Comparison of ENCODE assay signal across 7 mouse cellular contexts in genomic region chr11:3337961-3338360, GRCm38 (mm10). TPM values are rescaled to one million over a fixed set of nuclear protein-coding genes. Genes with fewer than 3 reads are reported as not detected.
A peak's percentile ranks its signal among the peaks of the same experiment; 100 is the strongest.
DNase-seq lines count a peak whose midpoint lies in the region; ATAC-seq and TF ChIP-seq lines count a peak whose summit lies in the region.

No protein-coding gene starts in this region.

- no peaks in the 10 kb centered on the region for H3K27me3 ChIP-seq in kidney, postnatal 0 days (ENCODE audit: insufficient read depth, low read length)
- no peaks in the 10 kb centered on the region for H3K27me3 ChIP-seq in kidney, embryonic 14.5 days (ENCODE audit: control insufficient read depth, insufficient read depth, low read length)
- no peaks in the 10 kb centered on the region for H3K27me3 ChIP-seq in forebrain, embryonic 11.5 days (ENCODE audit: control insufficient read depth, insufficient read depth, low read length)
- H3K27me3 ChIP-seq in neural tube, embryonic 14.5 days (ENCODE audit: control insufficient read depth, insufficient read depth, low read length) = no peaks in the 10 kb centered on the region

- H3K9ac ChIP-seq in kidney, postnatal 0 days (ENCODE audit: low read depth, low read length) = no peak overlapping the region
- no peak overlapping the region for H3K9ac ChIP-seq in kidney, embryonic 14.5 days (ENCODE audit: low read depth, low read length)
- peak overlapping the region; percentile 55; the same call in 1 of the 2 replicates for H3K9ac ChIP-seq in forebrain, embryonic 11.5 days (ENCODE audit: low read length)
- no peak overlapping the region for H3K9ac ChIP-seq in neural tube, embryonic 14.5 days (replicated peaks; ENCODE audit: low read depth, low read length)

- H3K9me3 ChIP-seq in kidney, postnatal 0 days (replicated peaks; ENCODE audit: low read length) = no peaks in the 10 kb centered on the region
- H3K9me3 ChIP-seq in kidney, embryonic 14.5 days (ENCODE audit: control insufficient read depth, low read length) = no peaks in the 10 kb centered on the region
- no peaks in the 10 kb centered on the region for H3K9me3 ChIP-seq in forebrain, embryonic 11.5 days (ENCODE audit: control insufficient read depth, low read length)
- no peaks in the 10 kb centered on the region for H3K9me3 ChIP-seq in neural tube, embryonic 14.5 days (ENCODE audit: control insufficient read depth, low read length)

- WGBS in kidney, postnatal 0 days = 66% methylated on average over 5 of the region's 5 CpGs
- 53% methylated on average over 5 of the region's 5 CpGs for WGBS in kidney, embryonic 14.5 days
- WGBS in forebrain, embryonic 11.5 days = 52% methylated on average over 5 of the region's 5 CpGs
- WGBS in neural tube, embryonic 14.5 days = 52% methylated on average over 5 of the region's 5 CpGs

- peak overlapping the region; percentile 52; the same call in 1 of the 2 replicates for H3K27ac ChIP-seq in kidney, postnatal 0 days
- no peak overlapping the region for H3K27ac ChIP-seq in kidney, embryonic 14.5 days (ENCODE audit: low read depth, low read length)
- 0 out of 2 replicates have a peak overlapping the region, but pooled peaks have one; percentile 62 for H3K27ac ChIP-seq in forebrain, embryonic 11.5 days (ENCODE audit: low read depth, low read length)
- peak overlapping the region; percentile 56 for H3K27ac ChIP-seq in neural tube, embryonic 14.5 days (ENCODE audit: low read depth, low read length)

- H3K36me3 ChIP-seq in kidney, postnatal 0 days (ENCODE audit: insufficient read depth, low read length) = no peaks in the 10 kb centered on the region; the same call in 1 of the 2 replicates
- peaks cover 4% of the 10 kb centered on the region; the same call in 1 of the 2 replicates for H3K36me3 ChIP-seq in kidney, embryonic 14.5 days (ENCODE audit: control insufficient read depth, insufficient read depth, low read length)
- no peaks in the 10 kb centered on the region for H3K36me3 ChIP-seq in forebrain, embryonic 11.5 days (ENCODE audit: control insufficient read depth, insufficient read depth, low read length)
- H3K36me3 ChIP-seq in neural tube, embryonic 14.5 days (ENCODE audit: control insufficient read depth, insufficient read depth, low read length) = 0 out of 2 replicates have a peak, but pooled peaks cover 3% of the 10 kb centered on the region

- H3K4me1 ChIP-seq in kidney, postnatal 0 days (replicated peaks; ENCODE audit: insufficient read depth, low read length) = no peaks in the 10 kb centered on the region
- peaks cover 22% of the 10 kb centered on the region for H3K4me1 ChIP-seq in kidney, embryonic 14.5 days (ENCODE audit: control insufficient read depth, insufficient read depth, low read length)
- H3K4me1 ChIP-seq in forebrain, embryonic 11.5 days (replicated peaks; ENCODE audit: control insufficient read depth, insufficient read depth, low read length) = peaks cover 8% of the 10 kb centered on the region
- peaks cover 12% of the 10 kb centered on the region for H3K4me1 ChIP-seq in neural tube, embryonic 14.5 days (ENCODE audit: control insufficient read depth, insufficient read depth, low read length)

- H3K4me3 ChIP-seq in kidney, postnatal 0 days (replicated peaks; ENCODE audit: low read depth, low read length) = no peak overlapping the region
- no peak overlapping the region for H3K4me3 ChIP-seq in kidney, embryonic 14.5 days (ENCODE audit: low read length)
- no peak overlapping the region for H3K4me3 ChIP-seq in forebrain, embryonic 11.5 days (ENCODE audit: low read depth, low read length)
- no peak overlapping the region for H3K4me3 ChIP-seq in neural tube, embryonic 14.5 days (ENCODE audit: low read depth, low read length)

- ATAC-seq in kidney, postnatal 0 days (replicated peaks; ENCODE audit: low FRiP score, low read depth) = peak; percentile 19
- no peak for ATAC-seq in kidney, embryonic 14.5 days (ENCODE audit: low FRiP score, low TSS enrichment)
- peak; percentile 39 for ATAC-seq in forebrain, embryonic 11.5 days (replicated peaks; ENCODE audit: low FRiP score)
- peak; percentile 21; the same call in 1 of the 2 replicates for ATAC-seq in neural tube, embryonic 14.5 days (ENCODE audit: low read depth)

- TF ChIP-seq CTCF in kidney, postnatal 0 days (IDR thresholded peaks at IDR 0.05; ENCODE audit: low read depth) = no peak

- no peak for DNase-seq in kidney, postnatal 0 days (ENCODE audit: low spot score)
- no peak for DNase-seq in forebrain, embryonic 11.5 days (ENCODE audit: low spot score)
- peak; percentile 21 for DNase-seq in induced T-regulatory cell, adult 2 months (ENCODE audit: low read depth)
- DNase-seq in right cerebral cortex, postnatal 25 days = no peak
- DNase-seq in layer of hippocampus, adult 18-20 months (ENCODE audit: low spot score in 2 of 2) = no peak

- H3K4me2 ChIP-seq in kidney, postnatal 0 days (ENCODE audit: low read length) = no peak overlapping the region
- H3K4me2 ChIP-seq in kidney, embryonic 14.5 days (replicated peaks; ENCODE audit: low read depth, low read length) = no peak overlapping the region
- H3K4me2 ChIP-seq in forebrain, embryonic 11.5 days (ENCODE audit: low read depth, low read length, severe bottlenecking) = no peak overlapping the region
- H3K4me2 ChIP-seq in neural tube, embryonic 14.5 days (ENCODE audit: low read depth, low read length) = no peak overlapping the region

RNA-seq across cellular contexts. Expression of gene Pik3ip1, which starts 7.8 kb away (rescaled TPM):
- polyA plus RNA-seq in kidney, postnatal 0 days (2015; fragmentation: Nextera tagmentation; extraction: Ambion mirVana) = 14.8 and 15.0 TPM in 2 replicates
- 7.0 and 7.8 TPM in 2 replicates for polyA plus RNA-seq in kidney, embryonic 14.5 days (2014; fragmentation: Nextera tagmentation; extraction: Ambion mirVana)
- polyA plus RNA-seq in forebrain, embryonic 11.5 days (2014; fragmentation: Nextera tagmentation; extraction: Ambion mirVana) = 9.7 and 10.6 TPM in 2 replicates
- 24.2 and 29.4 TPM in 2 replicates for polyA plus RNA-seq in neural tube, embryonic 14.5 days (2014; fragmentation: Nextera tagmentation; extraction: Ambion mirVana)
- 10 to 100 TPM; 41.6 to 46.5 TPM for total RNA-seq in layer of hippocampus, adult 18-20 months (2021)

RNA-seq across cellular contexts. Expression of gene Patz1, which starts 49.3 kb away (rescaled TPM):
- polyA plus RNA-seq in kidney, postnatal 0 days (2015; fragmentation: Nextera tagmentation; extraction: Ambion mirVana) = 47.8 and 51.0 TPM in 2 replicates
- 55.9 and 76.6 TPM in 2 replicates for polyA plus RNA-seq in kidney, embryonic 14.5 days (2014; fragmentation: Nextera tagmentation; extraction: Ambion mirVana)
- polyA plus RNA-seq in forebrain, embryonic 11.5 days (2014; fragmentation: Nextera tagmentation; extraction: Ambion mirVana) = 130 and 131 TPM in 2 replicates
- polyA plus RNA-seq in neural tube, embryonic 14.5 days (2014; fragmentation: Nextera tagmentation; extraction: Ambion mirVana) = 42.8 and 55.0 TPM in 2 replicates
- 10 to 100 TPM; 50.6 to 51.5 TPM for total RNA-seq in layer of hippocampus, adult 18-20 months (2021)
